Mouse (Mus musculus): ENCODE results near the gene Zfp775. TPM values are rescaled to one million over a fixed set of nuclear protein-coding genes. Genes with fewer than 3 reads are reported as not detected.

Gene Zfp775
- total RNA-seq, 1 experiment from 2014 or later, result 2.6 TPM

GRCm38 (mm10) chr6:48648779-48649178 is 46.9 kb downstream of the Zfp775 start:
- ATAC-seq (ENCODE audit: extremely low read depth, insufficient number of reproducible peaks, low FRiP score, poor library complexity, severe bottlenecking), result no peak

GRCm38 (mm10) chr6:48650041-48650440 is 48.2 kb downstream of the Zfp775 start:
- ATAC-seq (ENCODE audit: extremely low read depth, insufficient number of reproducible peaks, low FRiP score, poor library complexity, severe bottlenecking), result no peak

DNA sequence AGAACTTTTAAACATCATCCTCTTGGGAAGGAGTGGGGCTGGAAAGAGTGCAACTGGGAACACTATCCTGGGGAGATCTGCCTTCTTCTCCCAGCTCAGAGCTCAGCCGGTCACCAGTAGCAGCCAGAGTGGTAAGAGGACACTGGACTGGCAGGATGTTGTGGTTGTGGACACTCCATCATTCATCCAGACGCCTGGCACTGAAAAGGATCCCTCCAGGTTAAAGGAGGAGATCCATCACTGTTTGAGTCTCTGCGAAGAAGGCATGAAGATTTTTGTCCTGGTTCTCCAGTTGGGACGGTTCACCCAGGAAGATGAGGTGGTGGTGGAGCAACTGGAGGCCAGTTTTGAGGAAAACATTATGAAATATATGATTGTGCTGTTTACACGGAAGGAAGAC is 56.9 kb downstream of the Zfp775 start:
- ATAC-seq (ENCODE audit: extremely low read depth, insufficient number of reproducible peaks, low FRiP score, poor library complexity, severe bottlenecking), result no peak

DNA sequence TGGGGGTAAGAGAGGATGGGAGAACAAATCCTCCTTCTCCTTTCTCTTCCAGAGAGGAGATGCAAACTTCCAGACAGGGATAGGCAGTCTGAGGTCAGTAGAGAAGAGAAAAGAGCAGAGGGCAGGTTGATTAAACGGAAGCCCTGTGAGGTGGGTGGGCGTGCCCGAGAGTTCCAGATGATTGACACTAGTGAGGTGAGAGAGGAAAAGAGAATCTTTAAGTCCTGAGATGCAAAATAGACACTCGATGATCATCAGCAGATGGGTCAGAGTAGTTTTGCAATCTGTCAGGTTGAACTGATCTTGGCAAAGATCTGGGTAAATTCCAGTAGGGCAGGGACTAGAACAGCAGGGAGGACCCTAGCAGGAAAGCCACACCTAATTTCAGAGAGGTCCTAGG is 62.9 kb downstream of the Zfp775 start:
- peak; percentile 54; the same call in 1 of the 2 replicates for ATAC-seq (ENCODE audit: extremely low read depth, insufficient number of reproducible peaks, low FRiP score, poor library complexity, severe bottlenecking)

DNA sequence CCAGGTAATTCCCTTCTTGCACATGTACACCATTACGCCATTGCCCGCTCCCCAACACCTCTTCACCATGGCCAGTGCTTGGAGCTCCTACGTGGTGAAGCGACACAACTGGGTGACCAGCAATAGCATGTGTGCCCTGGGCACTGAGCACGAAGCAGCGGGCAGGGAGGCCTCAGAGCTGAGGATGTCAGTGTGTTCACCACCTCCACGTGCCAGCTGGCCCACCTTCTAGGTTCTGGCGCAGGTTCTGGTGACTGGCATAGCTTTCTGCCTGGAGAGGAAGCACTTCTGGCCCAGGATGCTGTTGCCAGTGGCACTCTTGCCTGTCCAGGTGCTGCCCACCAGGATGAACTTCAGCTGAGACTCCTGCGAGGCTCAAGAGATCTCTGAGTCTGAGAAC is 63.6 kb downstream of the Zfp775 start:
- no peak for ATAC-seq (ENCODE audit: extremely low read depth, insufficient number of reproducible peaks, low FRiP score, poor library complexity, severe bottlenecking)

- ATAC-seq (ENCODE audit: extremely low read depth, insufficient number of reproducible peaks, low FRiP score, poor library complexity, severe bottlenecking), result no peak
Measured at GRCm38 (mm10) chr6:48666159-48666586, 64.3 kb downstream of the Zfp775 start.

DNA sequence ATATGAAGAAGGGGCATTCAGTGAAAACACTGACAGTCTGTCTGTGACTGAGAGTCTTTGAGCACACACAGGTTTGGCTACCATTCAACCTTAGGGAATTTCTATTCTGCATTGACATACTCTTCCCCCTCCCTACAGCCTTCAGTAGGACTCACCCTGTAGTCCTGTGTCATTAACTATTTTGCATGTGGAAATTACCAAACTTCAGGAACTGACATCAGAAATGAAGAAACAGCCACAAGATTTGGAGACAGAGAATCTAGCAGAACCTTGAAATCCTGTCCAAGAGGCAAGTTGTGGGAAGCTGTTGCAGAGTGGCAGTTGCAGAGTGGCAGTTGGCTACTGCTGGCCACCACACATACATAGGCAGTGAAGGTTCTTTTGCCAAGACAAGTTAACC is 66.2 kb downstream of the Zfp775 start:
- no peak for ATAC-seq (ENCODE audit: extremely low read depth, insufficient number of reproducible peaks, low FRiP score, poor library complexity, severe bottlenecking)

GRCm38 (mm10) chr6:48669446-48669969 is 67.6 kb downstream of the Zfp775 start:
- ATAC-seq (ENCODE audit: extremely low read depth, insufficient number of reproducible peaks, low FRiP score, poor library complexity, severe bottlenecking), result no peak

Other genes starting within 250 kb of the Zfp775 start
- 14.5 and 15.5 TPM in 2 replicates for gene Krba1, start 206.5 kb upstream of the Zfp775 start, total RNA-seq (2017)
- 4.9 and 10.8 TPM in 2 replicates for gene Zfp467, start 156.2 kb upstream of the Zfp775 start, total RNA-seq (2017)
- not detected in 2 replicates for gene Sspo, start 153.8 kb upstream of the Zfp775 start, total RNA-seq (2017)
- gene Atp6v0e2, start 64.4 kb upstream of the Zfp775 start, total RNA-seq (2017), result 0.49 TPM in 1 of 2 replicates, not detected in the other
- gene Lrrc61, start 47.3 kb upstream of the Zfp775 start, total RNA-seq (2017), result 19.8 and 30.1 TPM in 2 replicates
- gene Rarres2, start 29.3 kb upstream of the Zfp775 start, total RNA-seq (2017), result 0.37 TPM in 1 of 2 replicates, not detected in the other
- gene Gm45021, start 12.5 kb upstream of the Zfp775 start, total RNA-seq (2017), result not detected in 2 replicates
- 2.9 and 3.1 TPM in 2 replicates for gene Repin1, start 8.2 kb upstream of the Zfp775 start, total RNA-seq (2017)
- gene Gm44965, start 8.1 kb upstream of the Zfp775 start, total RNA-seq (2017), result not detected in 2 replicates
- gene AI854703, start 24.7 kb downstream of the Zfp775 start, total RNA-seq (2017), result 0.12 and 0.35 TPM in 2 replicates
- gene Gimap8, start 45.2 kb downstream of the Zfp775 start, total RNA-seq (2017), result 270 and 290 TPM in 2 replicates
- 132 and 133 TPM in 2 replicates for gene Gimap9, start 74.1 kb downstream of the Zfp775 start, total RNA-seq (2017)
- 627 and 688 TPM in 2 replicates for gene Gimap4, start 82.5 kb downstream of the Zfp775 start, total RNA-seq (2017)
- 892 and 934 TPM in 2 replicates for gene Gimap6, start 106.2 kb downstream of the Zfp775 start, total RNA-seq (2017)
- 24.7 and 34.2 TPM in 2 replicates for gene Gm28053, start 116.5 kb downstream of the Zfp775 start, total RNA-seq (2017)
- gene Gimap7, start 116.6 kb downstream of the Zfp775 start, total RNA-seq (2017), result 121 TPM in 2 replicates
- gene Gimap1, start 137.0 kb downstream of the Zfp775 start, total RNA-seq (2017), result 288 and 296 TPM in 2 replicates
- gene Gimap5, start 144.1 kb downstream of the Zfp775 start, total RNA-seq (2017), result 83.5 and 86.2 TPM in 2 replicates
- 311 and 314 TPM in 2 replicates for gene Gimap3, start 168.8 kb downstream of the Zfp775 start, total RNA-seq (2017)
- gene Tmem176a, start 238.9 kb downstream of the Zfp775 start, total RNA-seq (2017), result 4.1 and 6.6 TPM in 2 replicates
- gene Tmem176b, start 239.4 kb downstream of the Zfp775 start, total RNA-seq (2017), result 11.2 and 14.4 TPM in 2 replicates